Mouse (Mus musculus): Measurements from ENCODE around the gene Agpat1. TPM values are rescaled to one million over a fixed set of nuclear protein-coding genes. Genes with fewer than 3 reads are reported as not detected.

The Agpat1 gene
- total and polyA plus RNA-seq, 3 experiments: 11.2 to 47.4 (median 44.4) TPM

DNA sequence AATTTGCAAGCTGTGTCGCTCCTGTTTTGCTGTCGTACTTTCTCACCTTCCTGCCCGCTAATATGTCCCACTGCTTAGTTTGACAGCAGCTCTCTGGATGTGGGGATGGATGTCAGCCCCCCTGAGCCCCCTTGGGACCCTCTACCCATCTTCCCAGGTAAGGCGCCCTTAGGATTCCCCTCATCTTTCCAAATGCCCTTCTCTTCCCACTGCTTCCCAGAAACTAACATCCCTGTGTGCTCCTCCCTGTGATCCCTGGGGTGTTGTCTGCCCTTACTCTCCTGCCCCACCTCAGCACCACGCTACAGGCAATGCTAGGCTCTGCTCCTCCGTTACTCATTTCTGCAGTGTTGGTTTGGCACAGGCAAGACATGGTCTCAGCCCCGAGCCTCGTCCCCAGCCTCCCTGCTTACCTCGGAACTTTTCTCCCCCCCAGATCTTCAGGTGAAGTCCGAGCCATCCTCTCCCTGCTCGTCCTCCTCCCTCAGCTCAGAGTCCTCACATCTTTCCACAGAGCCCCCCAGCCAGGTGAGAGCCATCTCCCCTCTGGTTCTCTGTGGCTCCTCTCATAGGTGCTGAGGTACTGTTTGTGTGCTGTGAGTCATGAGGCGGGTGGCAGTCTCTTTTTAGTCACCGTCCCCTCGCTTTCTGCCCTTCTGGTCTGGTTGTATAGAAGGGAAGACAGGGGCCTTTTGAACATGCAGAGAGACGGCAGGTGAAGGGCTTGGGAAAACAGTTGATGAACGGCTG lies 44.3 kb downstream of the Agpat1 start:
- dilution Hi-C loops (cut with MboI; ENCODE audit: extremely low pct_ligation_motif_present, extremely low pct_unique_long_range_greater_than_20kb, low sequenced_read_pairs): no loop called here
- peaks cover 38 to 59% of the 10 kb centered on the region in 2 experiments for H3K36me3 ChIP-seq (replicated peaks in 1 of 2; ENCODE audit: control insufficient read depth in 1 of 2, insufficient read depth in 1 of 2, low read length in 1 of 2)
- H3K4me1 ChIP-seq (ENCODE audit: control insufficient read depth in 1 of 2, insufficient read depth in 2 of 2): peaks cover 16 to 45% of the 10 kb centered on the region in 2 experiments
- peaks cover 9% of the 10 kb centered on the region for H3K27me3 ChIP-seq (replicated peaks)
- peak overlapping the region in 1 of 3 experiments; percentile 94 for H3K4me3 ChIP-seq (replicated peaks in 1 of 3; ENCODE audit: low read depth in 2 of 3, low read length in 2 of 3, poor library complexity in 1 of 3)
- no peak for DNase-seq (ENCODE audit: extremely low read depth)
- no peak overlapping the region for H3K27ac ChIP-seq (ENCODE audit: insufficient read depth, low read depth)
- no peaks in the 10 kb centered on the region for H3K9me3 ChIP-seq (replicated peaks; ENCODE audit: low read length)
- H3K79me2 ChIP-seq (replicated peaks; ENCODE audit: control insufficient read depth, extremely low read depth, insufficient read depth, poor library complexity, severe bottlenecking): no peaks in the 10 kb centered on the region; the same call in 1 of the 2 replicates
- peak overlapping the region; percentile 85 for H3K4me2 ChIP-seq (ENCODE audit: insufficient read depth, low read depth, poor library complexity, severe bottlenecking)
- no peak overlapping the region; the same call in 1 of the 2 replicates for H3K9ac ChIP-seq (ENCODE audit: insufficient read depth, low read depth)
- in situ Hi-C loops (cut with MboI; ENCODE audit: low pct_ligation_motif_present, low pct_unique_long_range_greater_than_20kb, low sequenced_read_pairs): no loop called here
- TF ChIP-seq MYC (IDR thresholded peaks at IDR 0.05; ENCODE audit: low read depth, low read length) (no peak), ZMIZ1 (IDR thresholded peaks at IDR 0.05; ENCODE audit: low read depth, low read length) (no peak)

DNA sequence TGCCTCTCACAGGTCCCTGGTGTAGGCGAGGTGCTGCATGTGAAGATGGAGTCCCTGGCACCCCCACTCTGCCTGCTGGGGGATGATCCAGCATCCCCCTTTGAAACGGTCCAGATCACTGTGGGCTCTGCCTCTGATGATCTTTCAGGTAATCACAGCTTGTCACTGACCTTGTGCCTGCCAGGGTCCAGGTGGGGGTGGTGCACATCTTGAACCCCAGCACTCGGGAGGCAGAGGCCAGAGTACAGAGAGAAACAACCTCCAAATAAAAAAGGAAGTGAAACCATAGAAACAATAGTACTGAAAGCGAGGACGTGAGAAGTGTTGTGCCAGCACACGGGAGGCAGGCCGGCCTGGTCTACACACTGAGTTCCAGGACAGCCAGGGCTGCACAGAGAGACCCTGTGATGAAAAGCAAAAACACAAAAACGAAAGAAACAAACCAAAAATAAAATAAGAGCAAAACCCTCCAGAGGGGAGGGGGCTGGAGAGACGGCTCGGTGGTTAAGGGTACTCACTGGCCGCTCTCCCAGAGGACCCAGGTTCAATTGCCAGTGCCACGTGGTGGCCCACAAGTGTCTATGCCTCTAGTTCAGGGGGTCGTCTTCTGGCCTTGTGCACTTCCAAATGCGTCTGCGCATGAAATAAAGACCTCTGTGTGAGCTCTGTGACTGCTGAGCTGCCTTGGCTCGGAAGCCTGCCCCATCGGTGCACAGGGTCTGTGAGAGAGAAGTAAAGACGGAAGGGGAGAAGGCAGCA lies 45.2 kb downstream of the Agpat1 start:
- dilution Hi-C loops (cut with MboI; ENCODE audit: extremely low pct_ligation_motif_present, extremely low pct_unique_long_range_greater_than_20kb, low sequenced_read_pairs): no loop called here
- H3K36me3 ChIP-seq (replicated peaks in 1 of 2; ENCODE audit: control insufficient read depth in 1 of 2, insufficient read depth in 1 of 2, low read length in 1 of 2): peaks cover 47 to 69% of the 10 kb centered on the region in 2 experiments
- no peak overlapping the region for H3K4me2 ChIP-seq (ENCODE audit: insufficient read depth, low read depth, poor library complexity, severe bottlenecking)

DNA sequence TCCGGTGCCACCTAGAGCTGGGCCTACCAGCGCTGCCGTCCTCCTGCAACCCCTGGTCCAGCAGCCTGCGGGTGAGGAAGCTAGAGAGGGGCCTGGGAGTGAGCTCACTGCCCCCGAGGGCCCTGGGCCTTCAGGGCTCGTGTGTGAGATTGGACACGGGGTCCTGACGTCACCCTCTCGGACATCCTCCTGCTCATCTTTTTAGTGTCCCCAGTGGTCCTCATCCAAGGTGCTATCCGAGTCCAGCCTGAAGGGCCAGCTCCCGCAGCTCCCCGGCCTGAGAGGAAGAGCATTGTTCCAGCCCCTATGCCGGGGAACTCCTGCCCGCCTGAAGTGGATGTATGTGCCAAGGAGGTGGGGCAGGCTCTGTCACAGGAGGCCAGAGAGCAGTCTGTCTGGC lies 46.7 kb downstream of the Agpat1 start:
- TF ChIP-seq RCOR1 (conservative IDR thresholded peaks at IDR 0.05; ENCODE audit: low read depth, low read length): no peak
- no peak for TF ChIP-seq MEF2A (IDR thresholded peaks at IDR 0.05; ENCODE audit: borderline replicate concordance, low read depth, low read length)
- no peak for TF ChIP-seq HCFC1 (IDR thresholded peaks at IDR 0.05; ENCODE audit: low read depth, low read length)
- TF ChIP-seq JUND (conservative IDR thresholded peaks at IDR 0.05; ENCODE audit: low read depth, low read length): no peak
- TF ChIP-seq GABPA (IDR thresholded peaks at IDR 0.05; ENCODE audit: insufficient replicate concordance, low read depth, low read length): no peak
- TF ChIP-seq CHD1 (IDR thresholded peaks at IDR 0.05; ENCODE audit: low read depth, low read length): no peak
- no peak for TF ChIP-seq CHD2 (IDR thresholded peaks at IDR 0.05; ENCODE audit: low read length)
- no peak for TF ChIP-seq USF2 (conservative IDR thresholded peaks at IDR 0.05; ENCODE audit: low read depth, low read length)
- no peak for TF ChIP-seq SMC3 (IDR thresholded peaks at IDR 0.05; ENCODE audit: low read depth, low read length)
- TF ChIP-seq KAT2A (IDR thresholded peaks at IDR 0.05; ENCODE audit: insufficient replicate concordance, low read length): no peak
- TF ChIP-seq E2F4 (IDR thresholded peaks at IDR 0.05; ENCODE audit: insufficient replicate concordance, low read depth, low read length): no peak
- no peak for TF ChIP-seq MAX (IDR thresholded peaks at IDR 0.05; ENCODE audit: low read length)
- dilution Hi-C loops (cut with MboI; ENCODE audit: extremely low pct_ligation_motif_present, extremely low pct_unique_long_range_greater_than_20kb, low sequenced_read_pairs) (no loop called here), in situ Hi-C loops (cut with MboI; ENCODE audit: low pct_ligation_motif_present, low pct_unique_long_range_greater_than_20kb, low sequenced_read_pairs) (no loop called here)
- Histone ChIP-seq H3K27me3 (replicated peaks) (no peaks in the 10 kb centered on the region), H3K9ac (ENCODE audit: insufficient read depth, low read depth) (no peak overlapping the region), H3K4me3 (replicated peaks in 1 of 3; ENCODE audit: low read depth in 2 of 3, low read length in 2 of 3, poor library complexity in 1 of 3) (no peak overlapping the region), H3K4me2 (ENCODE audit: insufficient read depth, low read depth, poor library complexity, severe bottlenecking) (no peak overlapping the region), H3K4me1 (ENCODE audit: control insufficient read depth in 1 of 2, insufficient read depth in 2 of 2) (peaks cover 16 to 34% of the 10 kb centered on the region in 2 experiments), H3K9me3 (replicated peaks; ENCODE audit: low read length) (no peaks in the 10 kb centered on the region), H3K36me3 (replicated peaks in 1 of 2; ENCODE audit: control insufficient read depth in 1 of 2, insufficient read depth in 1 of 2, low read length in 1 of 2) (peaks cover 52 to 81% of the 10 kb centered on the region in 2 experiments), H3K27ac (ENCODE audit: insufficient read depth, low read depth) (no peak overlapping the region), H3K79me2 (replicated peaks; ENCODE audit: control insufficient read depth, extremely low read depth, insufficient read depth, poor library complexity, severe bottlenecking) (no peaks in the 10 kb centered on the region)
- DNase-seq (ENCODE audit: extremely low read depth): no peak

More for the DNA sequence above, 45.2 kb downstream of the Agpat1 start:
- peak; percentile 55 for DNase-seq (ENCODE audit: extremely low read depth)
- H3K9ac ChIP-seq (ENCODE audit: insufficient read depth, low read depth): no peak overlapping the region
- no peaks in the 10 kb centered on the region for H3K27me3 ChIP-seq (replicated peaks)
- in situ Hi-C loops (cut with MboI; ENCODE audit: low pct_ligation_motif_present, low pct_unique_long_range_greater_than_20kb, low sequenced_read_pairs): no loop called here
- TF ChIP-seq RAD21 (IDR thresholded peaks at IDR 0.05; ENCODE audit: low read depth, low read length): no peak
- no peak for TF ChIP-seq GABPA (IDR thresholded peaks at IDR 0.05; ENCODE audit: insufficient replicate concordance, low read depth, low read length)
- no peak for TF ChIP-seq ELF1 (IDR thresholded peaks at IDR 0.05; ENCODE audit: low read depth, low read length)
- no peak for TF ChIP-seq NRF1 (IDR thresholded peaks at IDR 0.05; ENCODE audit: low read depth, low read length)
- peak; percentile 63; the same call in 1 of the 2 replicates for TF ChIP-seq RCOR1 (conservative IDR thresholded peaks at IDR 0.05; ENCODE audit: low read depth, low read length)
- TF ChIP-seq EP300 (IDR thresholded peaks at IDR 0.05; ENCODE audit: low read length): peak; percentile 90
- peak; percentile 60 for TF ChIP-seq SIN3A (IDR thresholded peaks at IDR 0.05; ENCODE audit: low read length)
- peak; percentile 97 for TF ChIP-seq IRF4 (IDR thresholded peaks at IDR 0.05; ENCODE audit: low read depth, low read length)
- peak; percentile 63; the same call in 1 of the 2 replicates for TF ChIP-seq MYC (IDR thresholded peaks at IDR 0.05; ENCODE audit: low read depth, low read length)
- TF ChIP-seq ETS1 (conservative IDR thresholded peaks at IDR 0.05; ENCODE audit: low read depth, low read length): peak; percentile 38
- TF ChIP-seq MAX (IDR thresholded peaks at IDR 0.05; ENCODE audit: low read length): peak; percentile 44; the same call in 1 of the 2 replicates
- 0 out of 2 replicates have a peak, but pooled peaks have one; percentile 25 for TF ChIP-seq TCF12 (IDR thresholded peaks at IDR 0.05; ENCODE audit: low read depth, low read length)
- TF ChIP-seq BHLHE40 (IDR thresholded peaks at IDR 0.05; ENCODE audit: low read depth, low read length): peak; percentile 93
- TF ChIP-seq MXI1 (IDR thresholded peaks at IDR 0.05; ENCODE audit: low read depth, low read length): peak; percentile 66; the same call in 1 of the 2 replicates
- peaks cover 16 to 44% of the 10 kb centered on the region in 2 experiments for H3K4me1 ChIP-seq (ENCODE audit: control insufficient read depth in 1 of 2, insufficient read depth in 2 of 2)
- no peak overlapping the region; the same call in 1 of the 2 replicates for H3K27ac ChIP-seq (ENCODE audit: insufficient read depth, low read depth)
- H3K4me3 ChIP-seq (replicated peaks in 1 of 3; ENCODE audit: low read depth in 2 of 3, low read length in 2 of 3, poor library complexity in 1 of 3): peak overlapping the region in 1 of 3 experiments; percentile 11
- H3K79me2 ChIP-seq (replicated peaks; ENCODE audit: control insufficient read depth, extremely low read depth, insufficient read depth, poor library complexity, severe bottlenecking): no peaks in the 10 kb centered on the region; the same call in 1 of the 2 replicates
- H3K9me3 ChIP-seq (replicated peaks; ENCODE audit: low read length): no peaks in the 10 kb centered on the region
